Mouse (Mus musculus) CH12.LX (cell line): ENCODE measurements around the gene Vkorc1l1.

ENCODE experiments used
- CHD1 ChIP-seq: IDR thresholded peaks from 2 replicates; pipeline ENCODE4 v1.6.1; 2012; ENCODE audit warnings: low read depth, low read length, improper control_type of control experiment, inconsistent platforms
- CTCF ChIP-seq, 2 experiments: IDR thresholded peaks in 1 of 2; conservative IDR thresholded peaks in 1 of 2; 2 replicates each; pipeline ENCODE4 v1.5.1; 2011 to 2012; ENCODE audit warnings: low read depth in 2 of 2, low read length in 2 of 2, improper control_type of control experiment in 1 of 2, inconsistent platforms in 1 of 2, mild to moderate bottlenecking in 1 of 2, moderate library complexity in 1 of 2
- EP300 ChIP-seq: IDR thresholded peaks from 2 replicates; pipeline ENCODE4 v1.6.1; 2011; ENCODE audit warnings: low read length, improper control_type of control experiment
- GABPA ChIP-seq: IDR thresholded peaks from 2 replicates; pipeline ENCODE4 v1.6.1; 2012; ENCODE audit warnings: low read depth, low read length, improper control_type of control experiment, inconsistent platforms; ENCODE audit not compliant: insufficient replicate concordance
- MAX ChIP-seq: IDR thresholded peaks from 2 replicates; pipeline ENCODE4 v1.6.1; 2011; ENCODE audit warnings: low read length, improper control_type of control experiment
- MAZ ChIP-seq: IDR thresholded peaks from 2 replicates; pipeline ENCODE4 v1.6.1; 2012; ENCODE audit warnings: low read depth, mild to moderate bottlenecking, inconsistent platforms, low read length, improper control_type of control experiment, moderate library complexity
- MXI1 ChIP-seq: IDR thresholded peaks from 2 replicates; pipeline ENCODE4 v1.6.1; 2011; ENCODE audit warnings: mild to moderate bottlenecking, low read depth, low read length, improper control_type of control experiment
- POLR2A ChIP-seq: IDR thresholded peaks from 2 replicates; pipeline ENCODE4 v1.6.1; 2011; ENCODE audit warnings: low read depth, mild to moderate bottlenecking, improper control_type of control experiment, low read length
- POLR2AphosphoS2 ChIP-seq: IDR thresholded peaks from 2 replicates; pipeline ENCODE4 v1.6.1; 2011; ENCODE audit warnings: low read depth, low read length, improper control_type of control experiment
- SIN3A ChIP-seq: IDR thresholded peaks from 2 replicates; pipeline ENCODE4 v1.6.1; 2012; ENCODE audit warnings: low read length, improper control_type of control experiment, inconsistent platforms
- SMC3 ChIP-seq: IDR thresholded peaks from 2 replicates; pipeline ENCODE4 v1.6.1; 2011; ENCODE audit warnings: low read depth, low read length, improper control_type of control experiment
- TCF12 ChIP-seq: IDR thresholded peaks from 2 replicates; pipeline ENCODE4 v1.6.1; 2014; ENCODE audit warnings: low read depth, mild to moderate bottlenecking, inconsistent platforms, low read length, improper control_type of control experiment

DNA sequence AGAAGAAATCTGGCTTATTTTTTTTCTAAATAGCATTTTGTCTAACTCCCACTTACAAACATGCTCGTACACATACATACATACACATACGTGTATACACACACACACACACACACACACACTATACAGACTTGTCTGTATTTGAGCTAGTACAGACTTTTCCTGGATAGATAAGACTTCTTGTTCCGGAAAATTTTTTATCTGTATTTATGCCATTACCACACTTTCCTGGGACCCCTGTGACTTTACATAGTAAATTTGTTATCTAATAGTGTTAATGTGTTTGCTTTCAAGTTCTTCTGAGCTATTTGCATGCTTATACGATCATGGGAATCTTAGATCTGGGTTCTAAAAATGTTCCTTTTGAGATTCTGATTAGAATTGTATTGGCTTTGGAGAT lies 10.4 kb downstream of the Vkorc1l1 start:
- no peak for TF ChIP-seq CHD1
- no peak for TF ChIP-seq SMC3
- TF ChIP-seq GABPA = no peak
- TF ChIP-seq CTCF (conservative IDR thresholded peaks at IDR 0.05 in 1 of 2, IDR thresholded peaks at IDR 0.05 in 1 of 2; ENCODE audit: low read depth in 2 of 2, low read length in 2 of 2) = no peak
- TF ChIP-seq EP300 = no peak
- TF ChIP-seq MXI1 = no peak
- TF ChIP-seq POLR2A = no peak
- TF ChIP-seq MAZ = no peak
- TF ChIP-seq SIN3A = no peak
- TF ChIP-seq POLR2AphosphoS2 = no peak
- no peak for TF ChIP-seq TCF12
- TF ChIP-seq MAX = no peak
